Mouse (Mus musculus) gastrocnemius, adult 18-20 months (tissue): ENCODE data around the gene Gngt2. TPM values are rescaled to one million over a fixed set of nuclear protein-coding genes. Genes with fewer than 3 reads are reported as not detected.

Experiments
- DNase-seq: peaks from one replicate; pipeline ENCODE4 v3.0.0; 2021; ENCODE audit warnings: low spot score
- total RNA-seq, 2 experiments: library from RNA; stranded (reverse); gene quantifications; 2 replicates each; pipeline ENCODE4 v1.2.3; 2021

Gene Gngt2
- total RNA-seq, 2 experiments from 2014 or later = 5.5 to 6.9 TPM

- no peak for DNase-seq
These were observed 10.5 kb upstream of the Gngt2 start for GRCm38 (mm10) chr11:95826317-95827167.

- no peak for DNase-seq
These were observed 9.9 kb upstream of the Gngt2 start for GRCm38 (mm10) chr11:95827168-95827447.

GRCm38 (mm10) chr11:95827464-95828085 is 9.4 kb upstream of the Gngt2 start:
- peak; percentile 77 for DNase-seq

GRCm38 (mm10) chr11:95828181-95828964 is 8.6 kb upstream of the Gngt2 start:
- DNase-seq = no peak

- DNase-seq = no peak
These were observed 7.4 kb upstream of the Gngt2 start for GRCm38 (mm10) chr11:95829526-95830050.

- DNase-seq = no peak
These were observed 6.4 kb upstream of the Gngt2 start for GRCm38 (mm10) chr11:95830411-95831275.

DNA sequence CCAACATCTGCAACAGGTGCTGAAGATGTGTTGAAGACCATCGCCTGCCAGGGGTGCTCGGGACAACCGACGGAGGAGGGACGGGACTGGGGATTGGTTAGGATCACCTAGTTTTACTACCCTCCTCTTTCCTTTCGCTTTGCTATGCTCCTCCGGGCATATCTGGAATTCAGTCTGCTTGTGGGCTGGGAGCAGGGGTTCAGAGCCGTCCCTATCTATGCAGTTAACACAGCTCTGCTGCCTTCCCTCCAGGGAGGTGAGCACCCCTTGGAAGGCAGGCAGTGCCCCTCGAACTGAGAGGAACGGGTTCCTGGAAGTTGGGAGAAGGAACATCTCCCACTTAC is 5.8 kb upstream of the Gngt2 start:
- DNase-seq = no peak

DNA sequence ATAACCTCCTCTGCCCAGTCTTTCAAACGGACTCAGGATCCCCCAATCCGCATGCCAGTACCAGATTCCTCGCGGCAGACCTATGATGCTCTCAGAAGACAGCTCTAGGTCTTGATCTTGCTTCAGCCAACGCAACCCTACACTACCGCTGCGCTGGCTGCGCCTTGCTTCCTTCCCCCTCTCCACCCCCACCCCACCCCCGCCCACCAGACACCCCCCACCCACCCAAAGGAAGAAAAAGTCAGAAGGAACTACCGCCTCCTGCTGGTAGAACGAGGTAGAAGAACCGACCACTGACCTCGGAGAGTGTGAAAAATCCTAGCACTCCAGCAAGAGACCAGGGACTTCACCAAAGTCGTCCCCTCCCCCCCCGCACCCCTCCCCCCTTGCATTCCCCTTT is 5.4 kb upstream of the Gngt2 start:
- no peak for DNase-seq

DNA sequence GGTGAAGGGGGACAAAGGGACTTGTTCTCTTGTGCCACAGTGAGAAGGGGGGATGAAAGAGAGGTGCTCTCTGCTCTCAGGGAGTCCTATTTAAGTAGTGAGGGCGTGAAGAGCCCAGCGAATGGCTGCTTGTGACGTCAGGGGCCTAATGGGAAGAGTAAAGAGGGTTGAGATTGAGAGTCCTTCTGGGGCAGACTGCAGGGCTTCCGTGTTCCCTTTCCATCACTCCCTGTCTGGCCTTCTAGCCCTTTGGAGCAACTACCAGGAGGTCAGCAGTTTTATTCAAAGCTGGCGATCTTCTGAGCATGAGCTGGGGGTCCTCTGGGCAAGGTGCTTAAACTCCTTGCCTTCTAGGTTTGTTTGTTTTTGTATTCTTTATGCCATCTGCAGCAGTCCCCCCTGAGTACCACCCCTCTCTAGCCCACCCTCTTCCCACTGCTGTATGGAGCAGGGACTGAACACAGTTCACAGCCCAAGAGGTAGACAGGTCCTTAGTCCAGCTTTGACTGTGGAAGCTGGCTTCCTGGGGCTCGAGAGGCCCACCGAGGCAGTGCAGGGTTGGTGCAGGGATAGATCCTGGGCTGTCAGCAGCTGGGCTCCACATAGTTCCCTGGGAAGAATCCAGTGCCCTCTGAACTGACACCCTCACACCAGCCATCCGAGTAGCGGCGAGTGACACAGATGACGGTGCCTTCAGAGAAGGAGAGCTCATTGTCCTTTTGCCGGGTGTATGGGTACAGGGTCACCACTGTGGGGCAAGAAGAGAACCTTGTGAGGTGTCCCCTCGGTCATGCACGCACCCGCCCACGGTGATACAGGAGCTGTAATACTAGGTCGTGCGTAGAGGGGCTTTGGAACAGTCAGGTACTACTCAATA is 4.6 kb upstream of the Gngt2 start:
- no peak for DNase-seq

DNA sequence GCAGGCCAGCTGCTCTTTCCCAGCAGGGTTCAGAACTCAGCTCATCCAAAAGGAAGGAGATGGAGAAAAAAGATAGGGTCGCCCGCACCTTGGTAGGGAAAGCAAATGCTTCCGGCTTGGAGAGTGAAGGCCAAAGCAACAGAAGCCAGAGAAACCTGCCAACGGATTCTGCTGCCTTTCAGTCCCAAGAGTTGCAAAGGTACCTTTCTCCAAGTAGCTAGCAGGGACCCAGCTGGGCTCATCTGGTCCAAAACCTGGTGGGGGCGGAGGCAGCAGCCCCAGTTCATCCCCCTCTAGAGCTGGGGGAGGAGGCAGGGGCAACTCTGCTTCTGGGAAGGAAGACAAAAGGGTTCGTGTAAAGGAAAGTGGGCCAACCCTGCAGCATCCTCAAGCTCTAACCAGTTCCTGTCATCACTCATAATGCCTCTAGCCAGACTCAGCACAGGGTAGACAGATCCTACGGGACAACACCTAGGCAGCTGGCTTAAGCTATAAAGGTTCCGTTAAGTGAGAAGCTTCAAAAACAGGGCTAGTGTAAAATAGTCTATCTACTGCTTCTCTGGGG is 3.9 kb upstream of the Gngt2 start:
- no peak for DNase-seq

DNA sequence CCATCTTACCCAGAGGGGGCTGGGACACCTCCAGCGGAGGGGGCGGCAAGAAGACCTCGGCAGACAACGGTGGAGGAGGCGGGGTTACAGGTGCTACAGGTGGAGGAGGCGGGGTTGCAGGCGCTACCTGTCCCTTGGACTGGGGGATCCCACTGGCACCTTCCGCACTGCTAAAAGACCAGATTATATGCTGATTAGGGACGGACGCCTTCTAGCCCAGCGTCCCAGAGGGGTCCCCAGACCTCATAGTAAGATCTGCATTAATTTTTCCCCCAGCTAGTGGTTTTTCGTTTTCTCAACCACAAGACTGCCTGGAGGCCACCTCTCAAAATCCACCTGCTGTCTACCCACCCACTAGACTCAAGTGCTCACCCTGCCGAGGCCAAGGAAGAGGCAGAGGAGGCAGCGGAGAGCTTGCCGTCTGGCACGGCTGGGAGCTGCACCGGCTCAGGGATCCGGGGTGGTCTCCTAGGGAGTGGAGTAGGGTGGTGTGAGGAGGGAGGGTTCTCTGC is 3.3 kb upstream of the Gngt2 start:
- no peak for DNase-seq

DNA sequence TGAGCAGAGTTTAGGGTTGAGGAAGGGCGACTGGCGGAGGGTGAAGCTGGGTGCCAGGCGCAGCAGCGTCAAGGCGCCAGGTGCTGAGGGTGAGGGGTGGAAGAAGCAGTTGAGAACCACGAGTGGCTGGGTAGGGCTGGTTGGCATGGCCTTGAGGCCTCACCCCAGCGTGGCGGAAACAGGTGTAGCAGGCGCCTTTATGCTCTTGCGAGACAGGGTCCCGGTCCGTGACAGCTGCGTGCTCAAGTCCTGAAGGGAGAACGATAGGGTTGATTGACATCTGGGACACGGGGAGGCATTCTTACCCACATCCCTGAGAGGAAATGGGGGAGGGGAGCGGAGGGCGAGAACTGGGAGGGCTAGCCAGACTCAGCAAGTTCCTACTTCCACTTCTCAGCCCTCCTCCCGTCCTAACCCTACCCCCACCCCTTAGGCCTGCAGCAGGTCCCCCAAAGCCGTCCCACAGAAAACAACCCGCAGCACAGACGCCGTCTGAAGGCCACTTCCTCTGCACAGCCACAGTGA is 2.8 kb upstream of the Gngt2 start:
- no peak for DNase-seq

GRCm38 (mm10) chr11:95834742-95835710 is 2.0 kb upstream of the Gngt2 start:
- DNase-seq = no peak

DNA sequence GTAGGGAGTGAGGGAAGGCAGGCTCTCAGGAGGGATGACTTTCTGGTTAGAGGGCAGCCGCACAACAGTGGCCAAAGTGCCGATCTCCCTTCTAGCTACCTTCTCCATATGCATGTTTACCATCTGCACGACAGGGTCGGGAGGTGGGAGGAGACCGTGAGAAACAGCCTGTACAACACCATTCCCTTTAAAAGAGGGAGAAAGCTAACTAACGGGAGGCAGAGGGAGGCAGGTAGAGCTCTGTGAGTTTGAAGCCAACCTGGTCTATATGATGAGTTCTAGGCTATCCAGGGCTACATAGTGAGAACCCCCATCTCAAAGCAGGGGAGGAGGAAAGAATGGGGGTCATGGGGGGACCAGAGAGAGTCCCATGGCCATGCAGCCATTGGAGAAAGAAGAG is 1.2 kb upstream of the Gngt2 start:
- no peak for DNase-seq

- DNase-seq = no peak
These were observed 583 bp upstream of the Gngt2 start for GRCm38 (mm10) chr11:95836433-95836832.

GRCm38 (mm10) chr11:95838598-95838997 is 1.6 kb downstream of the Gngt2 start:
- no peak for DNase-seq

DNA sequence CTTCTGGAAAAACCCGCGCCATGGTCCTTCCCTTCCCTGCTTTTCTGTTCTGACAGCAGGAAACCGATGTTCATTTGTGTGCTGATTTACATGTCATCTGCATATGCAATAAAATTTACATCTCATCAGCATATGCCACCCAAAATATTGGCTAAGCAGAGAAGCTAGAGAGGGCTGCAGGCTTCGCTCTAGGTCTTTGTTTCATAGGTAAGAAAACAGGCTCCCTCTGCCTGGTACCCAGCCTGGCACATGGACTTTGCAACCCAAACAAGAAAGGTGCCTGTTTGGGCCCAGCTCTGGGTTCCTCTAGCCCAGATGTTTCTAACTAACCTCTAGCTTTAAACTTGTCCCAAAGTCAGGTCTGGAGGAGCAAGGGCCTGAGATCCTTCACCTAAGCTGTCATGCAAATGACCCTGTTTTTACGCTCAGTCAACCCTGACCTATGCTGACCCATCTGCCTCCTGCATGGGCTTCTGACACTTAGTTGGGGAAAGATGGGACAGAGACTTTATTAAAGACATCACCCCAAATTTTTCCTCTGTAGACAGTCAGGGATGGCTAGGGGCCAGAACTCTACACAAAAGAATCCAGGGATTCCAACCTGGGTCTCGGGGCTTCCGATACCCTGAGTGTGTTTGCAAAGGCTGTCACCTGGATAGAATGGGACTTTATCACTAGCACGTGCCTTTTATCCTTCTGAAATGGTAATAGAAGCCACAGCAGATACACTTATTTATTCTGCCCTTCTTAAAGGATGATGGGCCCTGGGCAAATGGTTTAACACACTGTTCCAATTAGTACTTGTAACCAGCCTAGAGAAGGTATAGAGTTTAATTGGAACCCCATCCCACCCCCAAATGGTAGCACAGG is 2.2 kb downstream of the Gngt2 start:
- no peak for DNase-seq
